Mouse (Mus musculus) thymus, adult 2 months (tissue): ENCODE measurements around the gene Trip10. TPM values are rescaled to one million over a fixed set of nuclear protein-coding genes. Genes with fewer than 3 reads are reported as not detected.
A peak's percentile ranks its signal among the peaks of the same experiment; 100 is the strongest.

ENCODE experiments used
- DNase-seq: peaks from one replicate; pipeline ENCODE4 v3.0.0; 2021
- H3K27ac ChIP-seq: fragments of 200-500 bp; 2 replicates; pipeline ENCODE4 v1.5.1; 2012; ENCODE audit warnings: low read length, control low read depth; ENCODE audit not compliant: control insufficient read depth, insufficient read depth
- H3K27me3 ChIP-seq: fragments of 200-500 bp; 2 replicates; pipeline ENCODE4 v1.6.1; 2012; ENCODE audit warnings: mild to moderate bottlenecking, low read length, moderate library complexity, mixed read lengths; ENCODE audit not compliant: control insufficient read depth, insufficient read depth
- H3K36me3 ChIP-seq: fragments of 200-500 bp; 2 replicates; pipeline ENCODE4 v1.6.1; 2012; ENCODE audit warnings: mild to moderate bottlenecking, low read length, moderate library complexity; ENCODE audit not compliant: control insufficient read depth, insufficient read depth
- H3K4me1 ChIP-seq: fragments of 200-500 bp; replicated peaks from 2 replicates; pipeline ENCODE4 v1.6.1; 2012; ENCODE audit warnings: low read length; ENCODE audit not compliant: control insufficient read depth, insufficient read depth
- H3K4me3 ChIP-seq: fragments of 200-500 bp; 2 replicates; pipeline ENCODE4 v1.5.1; 2012; ENCODE audit warnings: mild to moderate bottlenecking, low read length, control low read depth, moderate library complexity; ENCODE audit not compliant: control insufficient read depth, insufficient read depth
- CTCF ChIP-seq: fragments of 200-500 bp; IDR thresholded peaks from 2 replicates; pipeline ENCODE4 v1.5.1; 2012; ENCODE audit warnings: mild to moderate bottlenecking, control low read depth, low read length, moderate library complexity, borderline replicate concordance; ENCODE audit not compliant: control insufficient read depth, poor library complexity, insufficient read depth; ENCODE audit errors: extremely low read depth
- POLR2A ChIP-seq: fragments of 200-500 bp; IDR thresholded peaks from 2 replicates; pipeline ENCODE4 v1.6.1; 2012; ENCODE audit warnings: mild to moderate bottlenecking, low read length, control low read depth, moderate library complexity; ENCODE audit not compliant: control insufficient read depth, poor library complexity, insufficient read depth; ENCODE audit errors: extremely low read depth
- WGBS: fragments of 180-500 bp; shearing (Covaris S2); methylation state at CpG from one replicate; pipeline ENCODE4 v1.1.7; 2018; 5-methylcytosine and 5-hydroxymethylcytosine counted together
- polyA plus RNA-seq: library from polyadenylated mRNA; depleted of rRNA; stranded (reverse); fragments of >200 nt; gene quantifications from 2 replicates; pipeline ENCODE4 v1.2.3, GENCODE M21; 2012

Trip10 gene
- polyA plus RNA-seq, 1 experiment, result 14.8 TPM

GRCm38 (mm10) chr17:57278537-57278936, 29.3 kb downstream of the Trip10 start:
- TF ChIP-seq CTCF, result no peak
- no peak for TF ChIP-seq POLR2A
- peak overlapping the region; percentile 70 for H3K27ac ChIP-seq
- peak overlapping the region; percentile 91; the same call in 1 of the 2 replicates for H3K4me3 ChIP-seq
- no peak for DNase-seq
- H3K27me3 ChIP-seq, result no peaks in the 10 kb centered on the region; the same call in 1 of the 2 replicates
- H3K4me1 ChIP-seq, result peaks cover 44% of the 10 kb centered on the region
- 13% methylated on average over 2 of the region's 2 CpGs for WGBS
- no peaks in the 10 kb centered on the region for H3K36me3 ChIP-seq

- Histone ChIP-seq H3K27ac (peak within 1 kb of the TSS; percentile 93), H3K4me3 (peak within 1 kb of the TSS; percentile 91)
- WGBS, result 3% methylated on average over 26 of the region's 26 CpGs
These were observed 29.8 kb downstream of the Trip10 start, which contains the start of gene Vav1 for GRCm38 (mm10) chr17:57278943-57279590. Gene Vav1, plus strand, starts transcription at chr17:57279100.

GRCm38 (mm10) chr17:57279591-57280224, 30.5 kb downstream of the Trip10 start:
- WGBS, result 4% methylated on average over 9 of the region's 9 CpGs
- Histone ChIP-seq H3K4me1 (peaks cover 54% of the 10 kb centered on the region), H3K4me3 (peak overlapping the region; percentile 91)

More at GRCm38 (mm10) chr17:57278943-57279590, 29.8 kb downstream of the Trip10 start, which contains the start of gene Vav1:
- Histone ChIP-seq H3K36me3 (peaks cover 1% of the 10 kb centered on the region; the same call in 1 of the 2 replicates), H3K27me3 (no peaks in the 10 kb centered on the region; the same call in 1 of the 2 replicates), H3K4me1 (peaks cover 50% of the 10 kb centered on the region)
- peak; percentile 86 for DNase-seq
- TF ChIP-seq POLR2A, result peak; percentile 99
- TF ChIP-seq CTCF, result no peak

GRCm38 (mm10) chr17:57280411-57280810, 31.2 kb downstream of the Trip10 start:
- peak overlapping the region; percentile 65; the same call in 1 of the 2 replicates for H3K27ac ChIP-seq
- 10% methylated on average over 3 of the region's 3 CpGs for WGBS
- peaks cover 5% of the 10 kb centered on the region; the same call in 1 of the 2 replicates for H3K36me3 ChIP-seq
- H3K4me3 ChIP-seq, result peak overlapping the region; percentile 91
- no peak for TF ChIP-seq POLR2A
- TF ChIP-seq CTCF, result no peak
- no peaks in the 10 kb centered on the region; the same call in 1 of the 2 replicates for H3K27me3 ChIP-seq
- DNase-seq, result no peak
- H3K4me1 ChIP-seq, result peaks cover 54% of the 10 kb centered on the region

More at GRCm38 (mm10) chr17:57279591-57280224, 30.5 kb downstream of the Trip10 start:
- no peaks in the 10 kb centered on the region; the same call in 1 of the 2 replicates for H3K27me3 ChIP-seq
- peaks cover 5% of the 10 kb centered on the region; the same call in 1 of the 2 replicates for H3K36me3 ChIP-seq
- H3K27ac ChIP-seq, result peak overlapping the region; percentile 93
- 0 out of 2 replicates have a peak, but pooled peaks have one; percentile 16 for TF ChIP-seq CTCF
- TF ChIP-seq POLR2A, result peak; percentile 67
- DNase-seq, result peak; percentile 77

GRCm38 (mm10) chr17:57283906-57284305, 34.7 kb downstream of the Trip10 start:
- Histone ChIP-seq H3K27me3 (no peaks in the 10 kb centered on the region; the same call in 1 of the 2 replicates), H3K27ac (no peak overlapping the region), H3K4me3 (no peak overlapping the region), H3K36me3 (peaks cover 14% of the 10 kb centered on the region), H3K4me1 (peaks cover 52% of the 10 kb centered on the region)
- 87% methylated on average over 5 of the region's 5 CpGs for WGBS
- TF ChIP-seq CTCF, result no peak
- no peak for TF ChIP-seq POLR2A
- no peak for DNase-seq

- H3K27ac ChIP-seq, result peak overlapping the region; percentile 50; the same call in 1 of the 2 replicates
- no peak overlapping the region for H3K4me3 ChIP-seq
- no peak for DNase-seq
- no peak for TF ChIP-seq POLR2A
- TF ChIP-seq CTCF, result no peak
- H3K4me1 ChIP-seq, result peaks cover 59% of the 10 kb centered on the region
- peaks cover 14% of the 10 kb centered on the region for H3K36me3 ChIP-seq
- H3K27me3 ChIP-seq, result no peaks in the 10 kb centered on the region; the same call in 1 of the 2 replicates
- WGBS, result 35% methylated on average over 2 of the region's 2 CpGs
These were observed 35.8 kb downstream of the Trip10 start for GRCm38 (mm10) chr17:57285077-57285476.
